Mouse (Mus musculus) megakaryocyte-erythroid progenitor cell, adult 5 weeks (primary cell): ENCODE results near the gene Cyp2a5. TPM values are rescaled to one million over a fixed set of nuclear protein-coding genes. Genes with fewer than 3 reads are reported as not detected.

ENCODE experiments used
- polyA plus RNA-seq: library from polyadenylated mRNA; stranded (reverse); fragments of >175 nt; gene quantifications from 2 replicates; pipeline ENCODE4 v1.2.3, GENCODE M21; 2012

The Cyp2a5 gene
- not detected in 2 replicates for polyA plus RNA-seq

DNA sequence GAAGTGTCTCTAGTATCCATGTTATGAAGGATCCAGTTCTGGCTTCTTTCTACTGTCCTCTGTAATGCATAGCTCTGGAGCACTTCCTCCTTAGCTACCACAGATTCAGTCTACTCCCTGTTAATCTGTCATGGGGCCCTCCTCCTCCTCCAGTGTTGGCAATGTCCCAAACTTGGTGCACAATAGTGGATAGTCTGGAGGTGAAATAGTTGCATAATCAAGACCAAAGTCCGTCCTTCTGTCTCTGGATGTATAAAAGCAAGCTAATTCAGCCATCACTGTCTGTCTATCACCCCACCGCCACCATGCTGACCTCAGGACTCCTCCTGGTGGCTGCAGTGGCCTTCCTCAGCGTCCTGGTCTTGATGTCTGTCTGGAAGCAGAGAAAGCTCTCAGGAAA, at the start of gene Cyp2a5:
TSS of gene Cyp2a5 (plus strand) at position 247 of the 400 bp plus-strand sequence.

DNA sequence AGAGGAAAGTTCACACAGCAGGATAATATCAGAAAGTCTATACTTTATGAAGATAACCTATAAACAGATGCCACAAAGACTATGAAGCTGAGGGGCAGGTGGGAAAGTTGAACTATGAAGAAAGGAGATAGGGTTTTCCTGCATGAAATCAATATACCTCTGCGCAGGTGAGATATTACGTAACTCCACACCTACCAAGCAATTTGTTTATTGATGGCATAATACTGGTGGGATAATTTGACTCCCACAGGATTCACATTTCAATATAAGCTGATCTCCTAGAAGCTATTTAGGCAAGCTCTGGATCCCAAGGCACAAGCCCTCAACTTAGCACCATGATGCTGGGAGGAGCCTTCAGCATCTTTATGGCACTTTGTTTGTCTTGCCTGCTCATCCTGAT, 26.5 kb upstream of the Cyp2a5 start, which contains the start of gene Cyp2g1:
TSS of gene Cyp2g1 (plus strand) at position 301 of the 400 bp plus-strand sequence.

Other genes with a start within 250 kb of the Cyp2a5 start
- gene Vmn1r185, start 216.8 kb upstream of the Cyp2a5 start, polyA plus RNA-seq: not detected in 2 replicates
- not detected in 2 replicates for gene Cyp2b23, start 148.9 kb upstream of the Cyp2a5 start, polyA plus RNA-seq
- gene Cyp2b19, start 78.2 kb upstream of the Cyp2a5 start, polyA plus RNA-seq: not detected in 2 replicates
- not detected in 2 replicates for gene Cyp2g1, start 26.4 kb upstream of the Cyp2a5 start, polyA plus RNA-seq
- not detected in 2 replicates for gene Cyp2a22, start 104.1 kb downstream of the Cyp2a5 start, polyA plus RNA-seq
- not detected in 2 replicates for gene Cyp2a12, start 193.8 kb downstream of the Cyp2a5 start, polyA plus RNA-seq